Mouse (Mus musculus): ENCODE measurements around the gene Adamtsl1.

Gene Adamtsl1

DNA sequence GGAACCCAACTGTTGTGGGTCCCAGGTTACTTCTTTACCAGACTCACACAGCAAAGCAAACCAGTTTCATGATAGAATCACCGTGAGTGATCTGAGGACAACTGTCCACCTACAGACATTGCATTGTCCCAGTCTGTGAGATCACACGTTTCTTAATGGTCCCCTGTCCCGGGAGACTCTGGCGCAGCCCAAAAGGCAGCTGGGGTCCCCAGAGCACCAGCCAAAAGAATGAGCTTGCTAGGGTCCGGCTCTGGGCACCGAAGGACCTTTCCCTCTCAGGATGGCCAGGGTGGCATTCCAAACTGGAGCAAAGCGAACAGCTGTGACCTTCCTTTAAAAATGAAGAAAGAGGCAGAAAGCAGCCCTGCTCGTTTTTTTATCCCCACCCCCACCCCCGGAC, at the start of gene Adamtsl1:
Gene Adamtsl1, plus strand, starts transcription at position 381 of the 400 bp plus-strand sequence.
- peak; percentile 5 to 21 for DNase-seq

DNA sequence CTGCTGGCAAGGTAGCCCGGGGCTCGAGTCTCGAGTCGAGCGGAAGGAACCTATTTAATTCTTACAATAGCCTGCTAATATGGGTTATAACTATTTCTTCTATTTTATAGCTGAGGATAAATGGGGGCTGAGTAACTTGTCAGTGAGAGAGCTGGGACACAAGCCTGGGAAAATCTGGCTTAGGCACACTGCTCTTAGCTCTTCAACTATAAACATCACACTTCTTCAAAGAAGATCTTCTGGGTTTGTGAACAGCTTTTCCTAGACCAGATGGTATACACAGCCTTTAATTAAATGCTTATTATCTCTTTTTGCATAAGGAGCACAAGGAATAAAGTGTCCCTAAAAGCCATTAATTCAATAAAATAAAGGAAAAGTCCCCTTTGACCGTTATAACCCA, 30.4 kb upstream of the Adamtsl1 start:
- DNase-seq: no peak

DNA sequence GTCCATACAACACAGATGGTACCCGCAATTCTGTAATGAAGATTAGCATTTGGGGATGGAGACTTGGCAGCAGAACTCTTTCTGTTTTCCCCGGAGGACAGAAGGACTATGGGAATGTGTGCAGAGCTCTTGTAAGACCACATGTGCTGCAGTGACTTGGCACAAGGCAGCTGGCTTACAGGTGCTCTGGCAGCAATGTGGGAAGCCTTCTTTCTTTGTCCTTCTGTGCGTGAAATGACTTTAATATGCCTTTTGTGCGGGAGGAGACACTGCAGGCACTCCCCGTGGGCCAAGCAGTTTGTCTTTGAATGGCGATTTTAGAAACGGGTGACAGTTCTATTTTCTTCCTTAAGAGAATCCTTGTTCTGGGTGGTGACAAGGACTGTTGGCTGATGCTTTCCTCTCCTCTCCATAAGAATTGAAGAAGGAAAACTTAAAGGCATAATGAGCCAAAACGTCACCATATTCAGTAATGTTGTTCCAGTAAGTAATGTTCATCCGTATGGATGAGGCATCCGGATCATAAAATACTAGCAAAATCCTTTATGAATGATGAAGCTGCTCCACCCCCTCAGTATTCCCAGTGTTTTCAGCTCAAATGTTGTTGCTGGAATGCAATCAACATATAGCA, 27.5 kb upstream of the Adamtsl1 start:
- DNase-seq: no peak

DNA sequence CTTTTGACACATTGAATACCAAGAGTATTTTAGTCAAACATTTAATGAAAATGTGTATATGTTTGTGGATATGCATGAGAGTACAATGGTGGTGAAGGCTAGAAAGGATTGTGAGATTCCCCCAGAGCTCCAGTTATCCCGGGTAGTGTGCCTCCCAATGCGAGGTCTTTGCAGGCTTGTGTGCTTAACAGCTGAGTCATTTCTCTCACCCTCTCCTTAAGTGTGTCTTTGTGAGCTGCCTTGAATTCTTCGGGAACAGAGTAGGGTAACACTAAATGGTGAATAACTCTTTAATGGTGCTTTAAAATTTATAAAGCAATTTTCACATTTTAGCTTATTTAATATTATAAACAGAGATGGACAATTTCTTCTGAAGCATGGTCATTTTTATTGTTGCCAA, 8.3 kb upstream of the Adamtsl1 start:
- no peak for DNase-seq

DNA sequence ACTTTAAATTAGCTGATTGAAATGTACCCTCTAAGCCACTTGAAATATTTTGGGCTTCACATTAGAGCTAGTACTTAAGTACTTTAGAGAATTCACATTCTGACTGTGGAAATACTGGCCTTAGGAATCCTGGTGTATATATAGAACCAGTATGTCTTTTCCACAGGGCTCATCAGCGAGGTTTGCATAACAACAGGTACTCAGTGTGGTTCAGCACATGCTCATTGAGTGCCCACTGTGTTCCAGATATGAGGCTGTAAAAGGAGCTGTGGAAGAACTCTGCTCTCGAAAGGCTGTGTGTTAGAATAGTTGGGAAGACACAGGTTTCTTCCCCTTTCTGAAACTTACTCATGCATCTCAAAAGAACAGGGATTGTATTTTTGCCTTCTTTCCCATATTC, 7.0 kb upstream of the Adamtsl1 start:
- no peak for DNase-seq

DNA sequence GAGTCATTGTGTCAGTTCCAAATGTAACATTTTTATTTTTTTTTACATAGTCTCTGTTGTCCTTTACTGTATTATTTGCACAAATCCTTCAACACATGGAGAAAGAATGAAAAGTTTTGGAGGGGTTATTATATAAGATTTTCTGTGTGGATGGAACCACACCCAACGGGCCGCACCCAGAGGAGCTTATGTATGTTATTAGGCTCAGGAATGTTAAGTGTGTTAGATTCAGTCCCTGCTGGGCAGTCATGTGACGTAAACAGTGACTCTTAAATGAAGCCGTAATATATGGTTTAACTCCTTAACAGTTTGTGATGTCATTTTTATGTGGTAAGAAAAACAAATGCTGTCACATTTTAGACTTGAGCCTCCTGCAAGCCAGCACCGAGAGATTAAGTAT, 6.5 kb upstream of the Adamtsl1 start:
- no peak for DNase-seq

DNA sequence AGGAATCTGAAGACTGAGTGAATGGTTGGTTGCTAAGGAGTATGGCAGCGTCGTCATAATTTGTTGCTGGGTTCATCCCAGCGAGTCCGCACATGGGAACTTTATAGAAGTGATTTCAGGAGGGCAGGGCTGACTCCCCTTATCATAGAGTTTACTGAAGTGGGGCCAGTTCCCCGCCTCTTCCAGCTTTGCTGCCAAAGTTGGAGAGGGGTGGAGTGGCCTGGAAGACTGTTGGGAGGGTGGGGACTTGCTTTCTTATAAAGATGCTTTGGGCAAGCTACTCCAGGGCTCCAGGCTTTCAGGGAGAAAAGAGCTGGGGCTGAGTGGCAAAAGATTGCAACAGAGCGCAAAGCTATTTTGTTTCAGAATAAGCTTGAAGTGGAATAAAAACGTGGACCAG, 684 bp upstream of the Adamtsl1 start:
- peak; percentile 82 to 89 for DNase-seq

DNA sequence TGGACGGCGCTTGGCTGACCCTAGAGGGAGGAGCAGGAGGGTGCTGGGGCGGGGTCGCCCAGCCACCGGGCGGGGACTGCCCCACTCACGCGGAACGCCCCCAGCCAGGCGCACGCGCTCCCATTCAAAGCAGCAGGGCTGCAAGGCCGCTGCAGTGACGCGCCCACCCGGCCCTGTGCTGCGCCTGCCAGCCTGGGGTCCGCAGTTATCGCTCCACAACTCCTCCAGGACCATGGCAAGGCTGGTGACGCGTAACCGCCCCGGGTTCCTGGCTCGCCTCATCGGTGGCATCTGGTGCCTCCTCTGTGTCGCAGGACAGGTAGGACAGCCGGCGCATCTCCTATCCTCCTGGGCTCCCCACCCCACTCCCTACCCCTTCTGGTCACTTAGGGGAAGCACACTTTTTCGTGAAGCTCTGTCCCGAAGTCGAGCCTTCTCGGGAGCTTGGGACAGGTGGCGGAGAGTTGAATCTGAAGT, 271 bp downstream of the Adamtsl1 start:
- peak; percentile 53 to 83 for DNase-seq

DNA sequence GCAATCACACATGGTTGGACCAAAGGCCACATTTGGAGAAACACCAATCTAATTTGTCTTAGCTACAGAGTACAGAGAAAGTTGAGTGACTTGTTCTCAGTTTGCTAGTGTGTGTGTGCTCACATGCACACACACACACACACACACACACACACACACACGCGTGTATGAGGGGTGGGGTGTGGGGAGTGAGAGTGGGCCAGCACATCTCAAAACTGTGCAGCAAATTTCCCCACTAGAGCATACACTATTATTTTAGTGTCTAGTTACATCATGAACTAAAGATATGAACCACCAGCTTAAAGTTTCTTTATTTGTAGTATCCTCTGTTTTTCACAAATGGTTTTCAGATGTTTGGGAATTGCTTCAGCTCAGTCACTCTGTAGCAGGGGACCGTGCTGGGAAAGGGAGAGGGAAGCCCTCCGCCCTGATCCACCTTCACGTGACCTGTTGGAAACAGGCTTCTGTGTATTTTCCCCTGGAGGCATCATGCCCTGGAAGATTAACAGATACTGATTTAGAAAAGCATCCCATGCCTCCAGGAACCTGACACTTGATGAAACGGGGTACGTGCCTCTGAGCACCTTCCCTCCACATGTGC, 13.1 kb downstream of the Adamtsl1 start:
- no peak for DNase-seq

DNA sequence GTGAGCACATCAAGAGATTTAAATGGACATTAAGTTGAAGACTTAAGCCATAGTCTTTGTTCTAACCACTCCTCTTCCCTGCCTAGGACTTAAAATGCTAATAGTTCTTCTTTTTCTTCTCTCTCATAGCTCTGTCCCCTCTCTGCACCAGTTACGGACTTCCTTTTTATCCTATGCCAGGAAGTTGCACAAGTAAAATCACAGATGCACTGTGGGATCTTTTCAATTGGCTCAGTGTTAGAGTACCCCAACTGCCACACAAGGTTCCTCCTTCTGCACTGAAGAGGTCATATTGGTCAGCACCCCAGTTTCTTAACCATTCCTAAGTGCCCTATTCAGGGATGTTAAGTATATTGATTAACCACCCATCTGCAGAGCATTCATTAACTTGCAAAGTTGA, 15.9 kb downstream of the Adamtsl1 start:
- DNase-seq: no peak

DNA sequence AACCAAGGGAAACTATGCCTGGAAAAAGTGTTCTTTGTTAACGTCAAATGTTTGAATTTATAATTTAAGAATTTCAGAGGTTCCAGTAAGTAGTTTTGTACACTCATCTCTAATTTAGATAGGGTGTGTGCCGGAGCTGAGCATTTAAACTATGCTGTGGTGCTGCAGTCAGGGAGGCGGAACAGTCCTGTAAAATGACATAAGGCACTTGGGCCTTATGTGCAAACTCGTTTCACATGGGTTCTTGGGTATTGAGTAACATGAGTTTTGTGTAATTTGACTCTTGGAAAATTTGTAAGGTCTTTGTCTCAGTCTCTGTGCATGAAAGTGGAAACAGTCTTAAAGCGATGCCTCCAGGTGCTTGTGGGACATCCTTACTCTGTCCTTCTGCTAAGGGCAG, 25.7 kb downstream of the Adamtsl1 start:
- no peak for DNase-seq

DNA sequence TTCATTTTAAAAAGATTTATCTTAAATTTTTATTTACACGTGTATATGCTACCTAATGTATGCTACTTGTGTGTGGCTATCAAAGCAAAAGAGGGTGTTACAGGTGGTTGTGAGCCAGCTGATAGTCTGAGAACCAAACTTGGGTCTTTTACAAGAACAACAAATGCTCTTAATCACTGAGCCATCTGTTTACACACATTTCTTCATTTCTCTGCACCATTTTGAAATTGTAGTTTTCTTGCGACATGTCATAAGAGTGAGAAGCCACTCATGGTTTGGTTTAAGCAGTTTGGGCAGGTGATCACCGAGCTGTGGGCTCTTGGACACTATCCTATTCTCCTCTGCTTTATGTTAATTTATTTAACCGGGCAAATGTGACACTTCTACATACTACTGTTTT, 29.2 kb downstream of the Adamtsl1 start:
- DNase-seq: no peak

DNA sequence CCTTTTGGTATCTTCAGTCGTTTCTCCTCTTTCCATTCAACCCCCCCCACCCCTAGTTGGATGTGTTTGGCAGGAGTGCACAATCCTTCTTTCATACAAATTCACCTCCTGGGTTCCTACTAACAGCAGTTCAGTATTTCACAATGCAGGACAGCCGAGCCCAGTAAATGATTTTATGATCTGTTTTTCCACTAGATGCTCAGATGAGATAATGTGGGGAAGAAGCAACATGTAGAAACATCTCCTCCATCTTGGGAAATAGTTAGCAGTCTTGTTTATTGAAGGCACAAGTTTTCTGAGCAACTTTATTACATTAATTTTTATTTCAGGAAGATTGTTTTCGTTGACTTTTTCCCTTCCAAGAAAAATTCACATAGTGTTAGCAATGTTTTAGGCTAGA, 40.7 kb downstream of the Adamtsl1 start:
- DNase-seq: no peak

DNA sequence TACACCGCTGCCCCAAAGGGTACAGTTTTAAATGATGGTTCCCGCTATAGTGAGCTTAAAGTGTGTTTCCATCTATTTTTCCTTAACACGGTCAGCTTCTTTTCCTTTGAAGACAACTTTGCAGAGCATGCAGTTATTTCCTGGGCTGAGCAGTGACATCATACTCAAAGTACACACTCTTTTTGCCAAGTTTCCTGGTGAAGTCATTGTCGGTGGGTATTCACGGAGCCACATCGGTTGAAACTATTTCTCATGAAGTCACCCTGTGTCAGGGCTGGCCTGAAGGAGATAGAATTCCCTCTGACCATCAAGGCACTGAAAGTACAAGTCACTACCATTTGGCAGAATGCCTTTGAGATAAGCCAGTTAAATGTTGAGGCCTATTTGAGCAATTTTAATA, 45.8 kb downstream of the Adamtsl1 start:
- no peak for DNase-seq

DNA sequence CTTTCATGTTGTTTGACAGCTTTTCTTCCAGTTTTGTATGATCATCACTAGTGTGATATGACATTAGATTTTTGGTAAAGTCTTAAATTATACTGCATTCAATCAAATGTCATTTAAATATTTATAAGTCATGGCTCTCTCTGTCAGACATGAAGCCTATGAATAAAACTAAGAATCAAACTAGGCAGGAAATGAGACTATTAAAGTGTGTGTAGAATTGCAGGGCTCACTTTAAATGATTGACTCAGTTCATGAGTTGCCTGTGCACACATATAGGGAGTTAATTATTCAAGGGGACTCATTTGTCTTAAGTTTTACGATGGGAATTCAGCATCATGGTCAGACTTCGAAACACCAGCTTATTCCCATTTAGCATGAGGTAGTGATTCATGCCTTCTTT, 71.5 kb downstream of the Adamtsl1 start:
- DNase-seq: no peak

DNA sequence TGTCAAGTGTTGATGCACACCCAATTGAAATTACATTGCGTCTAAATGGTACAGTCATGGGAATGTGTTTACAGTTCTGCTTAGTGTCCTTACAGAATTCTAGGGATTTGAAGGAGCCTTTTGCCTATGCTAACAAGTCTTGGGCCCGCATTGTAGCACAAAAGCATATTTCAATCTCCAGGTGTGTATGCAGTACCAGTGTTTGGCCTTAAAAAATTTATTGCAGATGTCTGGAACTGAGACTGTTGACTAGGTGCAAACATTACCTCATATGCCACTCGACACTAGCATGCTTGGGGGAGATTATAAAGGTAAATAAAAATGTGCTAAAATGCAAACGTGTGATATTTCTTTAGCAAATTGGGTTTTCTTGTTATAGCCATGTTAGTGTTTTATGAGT, 75.0 kb downstream of the Adamtsl1 start:
- peak in 1 of 2 experiments; percentile 3 for DNase-seq

DNA sequence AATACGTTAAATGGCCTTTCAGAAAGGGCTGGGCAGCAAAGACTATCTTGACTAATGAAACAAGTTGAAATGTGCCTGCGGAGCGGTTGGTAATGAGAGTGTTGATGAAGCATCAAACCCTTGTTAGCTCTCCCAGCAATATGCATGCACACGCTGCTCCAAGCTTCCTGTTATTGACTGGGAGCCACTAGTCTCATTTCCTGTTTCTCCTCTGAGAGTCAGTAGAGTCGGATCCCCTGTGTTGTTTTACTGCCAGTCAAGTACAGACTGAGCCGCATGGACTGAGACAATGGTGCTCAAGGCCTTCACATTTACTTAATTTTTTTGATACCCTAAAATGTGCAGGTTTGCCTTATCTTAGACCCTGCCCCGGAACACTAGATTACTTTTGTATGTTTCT, 77.1 kb downstream of the Adamtsl1 start:
- peak in 1 of 2 experiments; percentile 4 for DNase-seq

DNA sequence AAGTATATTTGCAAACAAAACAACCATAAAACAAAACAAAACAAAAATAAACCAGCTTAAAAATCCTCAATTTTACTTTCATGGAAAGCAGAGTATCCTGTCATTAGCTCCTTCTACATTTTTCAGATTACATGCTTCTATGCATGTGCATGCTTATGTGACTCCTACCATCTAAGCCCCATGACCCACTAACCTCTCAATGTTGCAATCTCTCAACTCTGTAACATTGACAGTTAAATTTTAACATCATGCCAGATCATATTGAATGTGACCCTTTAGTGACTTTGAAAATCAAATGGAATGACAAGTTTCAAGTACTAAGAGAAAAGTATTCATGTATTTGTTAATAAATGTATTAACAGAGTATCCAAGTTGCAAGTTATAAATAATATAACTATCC, 80.2 kb downstream of the Adamtsl1 start:
- no peak for DNase-seq

DNA sequence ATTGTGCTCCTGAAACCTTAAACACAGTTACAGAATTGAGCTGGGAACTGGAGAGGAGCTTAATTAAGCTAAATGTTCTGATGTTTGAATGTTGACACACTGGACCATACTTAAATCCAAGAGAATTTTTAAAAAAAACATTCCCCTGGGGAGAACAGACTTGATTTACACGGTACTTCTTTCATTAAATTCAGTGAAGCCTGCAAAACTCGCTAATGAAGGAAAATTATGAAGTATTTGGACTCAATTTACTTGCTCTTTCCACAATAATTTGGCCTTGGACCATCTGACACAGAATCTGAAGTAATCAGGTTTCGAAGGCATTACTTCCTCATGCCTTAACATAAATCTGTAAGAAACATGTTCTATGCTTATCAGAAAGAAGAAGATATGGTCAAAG, 99.4 kb downstream of the Adamtsl1 start:
- DNase-seq: no peak

DNA sequence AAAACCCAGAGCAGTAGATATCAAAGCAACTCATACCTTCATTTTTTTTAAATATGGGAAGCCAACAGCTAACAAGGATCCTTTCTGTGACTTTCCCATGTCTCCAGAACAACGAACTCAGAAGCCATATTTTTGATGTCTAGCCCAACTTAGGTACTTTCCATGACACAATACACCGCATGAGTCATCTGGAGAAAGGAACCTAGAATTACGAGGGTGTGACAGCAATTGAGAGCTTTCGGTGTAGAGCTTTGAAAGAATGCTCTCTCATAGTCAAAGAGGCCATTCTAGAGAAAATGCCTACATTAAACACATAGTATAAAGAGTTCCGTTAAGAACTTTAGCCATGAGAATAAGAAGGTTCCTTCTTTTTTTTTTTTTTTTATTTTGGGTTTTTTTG, 104.8 kb downstream of the Adamtsl1 start:
- DNase-seq: no peak

DNA sequence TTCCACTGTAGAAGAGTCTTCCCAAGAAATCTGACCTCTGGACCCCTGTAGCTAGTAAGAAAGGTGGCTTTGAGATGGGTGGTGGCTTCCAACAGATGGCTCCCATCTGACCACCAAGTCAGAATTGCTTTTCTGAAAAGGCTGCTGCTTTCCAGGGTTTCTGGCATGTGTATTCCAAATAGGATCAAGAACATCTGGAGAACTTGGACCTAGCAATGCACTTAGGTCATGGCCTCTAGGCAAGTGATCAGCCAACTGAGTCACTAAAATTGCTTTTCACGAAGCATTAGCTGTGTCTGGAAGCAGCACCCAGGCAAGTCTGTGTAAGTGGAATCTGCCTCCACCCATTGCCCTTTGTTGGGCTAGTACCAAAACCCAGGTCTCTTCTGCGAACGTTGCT, 105.3 kb downstream of the Adamtsl1 start:
- peak in 1 of 2 experiments; percentile 18 for DNase-seq

DNA sequence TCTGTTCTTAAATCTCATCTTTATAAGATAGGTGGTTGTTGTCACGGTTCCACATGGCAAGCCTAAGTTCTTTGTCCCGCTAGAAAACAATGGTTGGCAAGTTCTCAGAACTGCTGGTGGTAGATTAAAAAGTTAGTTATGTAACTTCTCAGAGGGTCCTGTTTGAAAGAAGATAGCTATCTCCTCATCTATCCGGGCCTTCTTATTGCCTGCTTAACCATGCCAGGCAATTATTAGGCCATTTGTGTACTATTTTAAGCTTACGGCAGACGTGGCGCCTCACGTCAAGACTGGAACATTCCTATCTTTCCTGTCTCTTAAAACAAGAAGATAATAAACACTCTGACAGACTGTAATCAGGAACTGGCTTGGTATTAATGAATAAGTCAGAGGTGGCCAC, 115.4 kb downstream of the Adamtsl1 start:
- DNase-seq: peak; percentile 7 to 28

DNA sequence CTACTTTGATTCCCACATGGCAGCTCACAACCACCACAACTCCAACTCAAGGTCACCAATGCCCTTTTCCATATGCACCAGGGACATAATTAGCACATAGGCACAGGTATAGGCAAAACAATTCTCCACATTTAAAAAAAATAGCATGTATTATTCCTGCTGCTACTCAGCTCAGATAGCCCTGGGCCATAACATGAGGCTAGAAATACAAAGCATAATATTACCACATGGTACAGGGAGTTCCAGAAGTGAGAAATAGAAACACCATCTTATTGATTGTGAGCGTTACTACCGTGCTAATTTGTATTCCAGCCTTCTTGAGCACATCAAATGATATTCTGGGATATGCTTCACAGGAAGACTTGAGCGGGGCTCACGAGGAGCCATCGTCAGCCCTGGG, 155.3 kb downstream of the Adamtsl1 start:
- no peak for DNase-seq

DNA sequence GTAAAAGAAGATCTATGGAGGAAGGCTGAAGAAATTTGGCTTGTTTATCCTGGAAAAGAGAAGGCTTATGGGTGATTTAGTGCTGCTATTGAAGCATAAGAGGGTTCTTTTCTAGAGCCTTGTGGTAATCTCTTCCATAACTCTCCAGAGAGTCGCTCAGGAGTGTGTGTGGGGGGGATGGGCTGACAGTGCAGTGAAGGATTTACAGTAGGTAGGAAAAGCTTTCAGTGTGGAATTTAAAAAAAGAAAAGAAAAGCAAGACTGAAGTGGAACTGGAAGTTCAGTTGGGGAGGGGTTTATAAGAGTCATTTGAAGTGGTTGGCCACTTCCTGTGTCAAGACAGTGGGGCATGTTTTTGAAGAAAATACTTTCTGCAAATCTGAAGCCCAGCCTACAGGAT, 155.8 kb downstream of the Adamtsl1 start:
- DNase-seq: no peak

DNA sequence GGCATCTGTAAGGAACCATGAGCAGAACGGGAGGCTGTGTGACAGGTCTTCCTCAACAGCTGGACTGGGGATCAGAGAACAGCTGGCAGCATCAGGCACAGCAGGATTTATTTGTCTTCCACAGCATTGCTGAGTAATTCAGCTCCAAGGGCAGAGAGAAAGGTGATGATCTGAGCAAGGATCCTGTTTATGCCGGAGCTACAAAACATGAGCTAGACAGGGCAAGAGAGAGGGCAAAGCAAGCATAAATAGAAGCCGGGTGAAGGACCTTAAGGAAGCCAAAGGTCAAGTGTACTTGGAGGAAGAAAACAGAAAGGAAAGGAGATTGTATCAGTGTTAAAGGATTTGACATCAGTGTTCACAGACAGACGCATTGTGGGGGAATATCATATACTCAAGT, 158.3 kb downstream of the Adamtsl1 start:
- peak in 1 of 2 experiments; percentile 20 for DNase-seq

Measured in lung, postnatal 4 days (tissue).